Comparison of ENCODE assay signal across 8 mouse cellular contexts in the genomic region with DNA sequence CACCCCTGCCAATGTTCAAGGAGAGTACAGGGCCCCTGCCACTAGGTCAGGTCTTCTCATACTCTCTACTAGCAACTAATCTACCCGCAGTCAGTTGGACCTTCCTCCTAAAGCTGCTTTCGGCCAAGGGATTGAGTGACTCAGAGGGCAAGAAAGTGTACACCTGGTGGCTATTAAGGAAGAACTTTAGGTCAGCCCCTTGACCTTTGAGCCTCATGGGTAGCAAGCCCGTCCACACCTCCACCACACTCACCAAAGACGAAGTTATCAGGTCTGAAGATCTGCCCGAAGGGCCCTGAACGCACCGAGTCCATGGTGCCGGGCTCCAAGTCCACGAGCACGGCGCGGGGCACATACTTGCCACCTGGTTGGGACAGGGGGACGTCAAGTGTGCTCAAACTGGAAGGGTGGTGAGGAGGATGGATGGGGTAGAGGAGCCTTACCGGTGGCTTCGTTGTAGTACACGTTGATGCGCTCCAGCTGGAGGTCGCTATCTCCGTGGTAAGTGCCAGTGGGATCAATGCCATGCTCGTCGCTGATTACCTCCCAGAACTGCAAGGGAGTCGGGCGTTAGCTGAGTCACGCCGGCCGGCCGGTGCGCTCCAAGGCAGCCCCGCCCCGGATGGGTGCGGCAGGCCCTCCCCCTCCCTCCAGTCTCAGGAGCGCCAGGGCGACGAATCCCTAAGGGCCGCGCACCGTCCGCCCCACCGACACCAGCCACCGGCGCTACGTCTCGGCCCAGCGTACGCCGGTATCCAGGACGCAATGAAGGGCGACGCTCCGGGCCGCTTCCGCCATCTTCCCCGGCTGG. TPM values are rescaled to one million over a fixed set of nuclear protein-coding genes. Genes with fewer than 3 reads are reported as not detected.
DNase-seq lines count a peak whose midpoint lies in the region; ATAC-seq and TF ChIP-seq lines count a peak whose summit lies in the region.

No protein-coding gene starts in this region.

- intact Hi-C loops in heart, postnatal 25 days (cut with DNase I) = loop anchor here (2.0 kb wide), 1 partner anchor 13 kb away; the partner anchor contains the start of gene Nelfb

- H3K36me3 ChIP-seq in E14TG2a.4 (ENCODE audit: insufficient read depth, low read length) = peaks cover 33% of the 10 kb centered on the region
- peaks cover 13% of the 10 kb centered on the region for H3K36me3 ChIP-seq in forebrain, embryonic 12.5 days (replicated peaks)

- peaks cover 67% of the 10 kb centered on the region for H3K4me1 ChIP-seq in E14TG2a.4 (replicated peaks; ENCODE audit: low read depth, low read length)
- peaks cover 19% of the 10 kb centered on the region for H3K4me1 ChIP-seq in forebrain, embryonic 12.5 days

- H3K4me3 ChIP-seq in E14TG2a.4 (replicated peaks; ENCODE audit: low read length) = peak overlapping the region; percentile 99
- H3K4me3 ChIP-seq in forebrain, embryonic 12.5 days (replicated peaks) = peak overlapping the region; percentile 90

- WGBS in forebrain, embryonic 12.5 days = 2% methylated on average over 53 of the region's 53 CpGs

- peak; percentile 60 to 61 for DNase-seq in adrenal gland, postnatal 4 days (ENCODE audit: low spot score in 2 of 2)
- peak; percentile 76 for DNase-seq in heart, postnatal 25 days (ENCODE audit: low spot score)
- DNase-seq in layer of hippocampus, adult 8-10 months (ENCODE audit: low spot score in 2 of 2) = peak; percentile 67
- DNase-seq in lung, postnatal 10 days = peak; percentile 90
- peak; percentile 73 to 75 for DNase-seq in right cerebral cortex, adult 2 months (ENCODE audit: low spot score in 2 of 2)
- peak; percentile 75 to 88 for DNase-seq in urinary bladder, adult 18-20 months (ENCODE audit: low spot score in 2 of 2)

- no peaks in the 10 kb centered on the region for H3K9me3 ChIP-seq in E14TG2a.4 (ENCODE audit: low read length)
- no peaks in the 10 kb centered on the region for H3K9me3 ChIP-seq in forebrain, embryonic 12.5 days

- peak; percentile 45 for ATAC-seq in forebrain, embryonic 12.5 days (ENCODE audit: low FRiP score)

- H3K27me3 ChIP-seq in E14TG2a.4 (ENCODE audit: insufficient read depth, low read length) = no peaks in the 10 kb centered on the region
- H3K27me3 ChIP-seq in forebrain, embryonic 12.5 days = peaks cover under 1% of the 10 kb centered on the region; the same call in 1 of the 2 replicates

- H3K27ac ChIP-seq in forebrain, embryonic 12.5 days = peak overlapping the region; percentile 94

- peak overlapping the region; percentile 93 for H3K4me2 ChIP-seq in forebrain, embryonic 12.5 days

- no peak for TF ChIP-seq CTCF in E14TG2a.4 (conservative IDR thresholded peaks at IDR 0.05; ENCODE audit: low read length)

- H3K9ac ChIP-seq in forebrain, embryonic 12.5 days = peak overlapping the region; percentile 84

RNA-seq across cellular contexts. Expression of gene Tubb4b, which starts 0.6 kb away (rescaled TPM):
- total RNA-seq in adrenal gland, postnatal 4 days (2021) = 100 to 1,000 TPM; 235 to 257 TPM
- polyA plus RNA-seq in forebrain, embryonic 12.5 days (2016; fragmentation: Nextera tagmentation; extraction: Ambion mirVana) = 496 and 501 TPM in 2 replicates
- total RNA-seq in heart, postnatal 25 days (2021) = 100 to 1,000 TPM; 258 to 313 TPM
- 100 to 1,000 TPM; 303 to 348 (median 313) TPM for total RNA-seq in layer of hippocampus, adult 8-10 months (2022)

RNA-seq across cellular contexts. Expression of gene Fam166a, which starts 5.3 kb away (rescaled TPM):
- total RNA-seq in adrenal gland, postnatal 4 days (2021) = under 1 TPM; 0.45 to 0.68 TPM
- 0.46 and 0.87 TPM in 2 replicates for polyA plus RNA-seq in forebrain, embryonic 12.5 days (2016; fragmentation: Nextera tagmentation; extraction: Ambion mirVana)
- not detected for total RNA-seq in heart, postnatal 25 days (2021)
- not detected for total RNA-seq in layer of hippocampus, adult 8-10 months (2022)

RNA-seq across cellular contexts. Expression of gene Stpg3, which starts 9.4 kb away (rescaled TPM):
- not detected for total RNA-seq in adrenal gland, postnatal 4 days (2021)
- not detected in 2 replicates for polyA plus RNA-seq in forebrain, embryonic 12.5 days (2016; fragmentation: Nextera tagmentation; extraction: Ambion mirVana)
- not detected for total RNA-seq in heart, postnatal 25 days (2021)
- total RNA-seq in layer of hippocampus, adult 8-10 months (2022) = under 1 TPM in 2 of 4 experiments, not detected in 2; 0.27 to 0.29 TPM

RNA-seq across cellular contexts. Expression of gene Slc34a3, which starts 10.3 kb away (rescaled TPM):
- under 1 TPM in 1 of 2 experiments, not detected in 1; 0.95 TPM for total RNA-seq in adrenal gland, postnatal 4 days (2021)
- not detected in 2 replicates for polyA plus RNA-seq in forebrain, embryonic 12.5 days (2016; fragmentation: Nextera tagmentation; extraction: Ambion mirVana)
- total RNA-seq in heart, postnatal 25 days (2021) = not detected
- total RNA-seq in layer of hippocampus, adult 8-10 months (2022) = not detected

RNA-seq across cellular contexts. Expression of gene Nelfb, which starts 12.6 kb away (rescaled TPM):
- 10 to 100 TPM; 64.8 to 65.8 TPM for total RNA-seq in adrenal gland, postnatal 4 days (2021)
- 106 and 111 TPM in 2 replicates for polyA plus RNA-seq in forebrain, embryonic 12.5 days (2016; fragmentation: Nextera tagmentation; extraction: Ambion mirVana)
- total RNA-seq in heart, postnatal 25 days (2021) = 10 to 100 TPM; 36.1 to 40.6 TPM
- 10 to 100 TPM; 56.7 to 64.9 (median 64.0) TPM for total RNA-seq in layer of hippocampus, adult 8-10 months (2022)

Comparison
In these comparisons a context has a peak if more than half of its experiments do, and no peak if none do; other contexts are left out.
1. Peak in every context shown above with its lines: DNase-seq, ATAC-seq, H3K4me3 ChIP-seq and H3K27ac ChIP-seq.